12 mouse cellular contexts compared by ENCODE assay signal in the genomic region with DNA sequence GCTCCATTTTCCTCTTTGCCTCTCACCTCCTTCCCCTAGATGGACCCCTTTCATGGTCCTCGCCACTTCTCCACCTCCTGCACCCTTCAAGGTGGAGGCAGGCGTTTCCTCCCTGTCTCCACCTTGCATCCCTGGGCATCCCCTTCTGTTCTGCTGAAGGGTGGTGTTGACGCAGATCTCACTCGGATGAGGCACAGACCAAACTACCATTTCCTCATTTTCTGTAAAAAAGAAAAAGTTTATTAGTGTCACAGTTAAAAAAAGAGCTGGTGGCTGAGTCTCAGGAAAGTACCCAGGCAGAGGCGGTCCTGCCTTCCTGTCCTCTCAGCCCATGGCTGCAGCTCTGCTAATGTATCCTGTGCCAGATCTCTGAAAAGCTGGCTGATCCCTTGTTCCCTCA. TPM values are rescaled to one million over a fixed set of nuclear protein-coding genes. Genes with fewer than 3 reads are reported as not detected.
DNase-seq lines count a peak whose midpoint lies in the region; ATAC-seq lines count a peak whose summit lies in the region.
"Had no signal": no experiment of that assay in that cellular context is flagged by ENCODE, and none has a peak within 500 bp of the region (broad histone marks: within the 10 kb centered on the region; RNA-seq: fewer than 3 reads in every experiment).

No protein-coding gene starts in this region.

- no peak for ATAC-seq in heart, embryonic 11.5 days (replicated peaks; ENCODE audit: insufficient number of reproducible peaks, low FRiP score, low TSS enrichment)
- ATAC-seq in activated CD4-positive, CD25-positive, alpha-beta regulatory T cell, adult 4 months: peak; percentile 63
- no peak for ATAC-seq in liver, embryonic 12.5 days
- no peak for ATAC-seq in erythroid progenitor cell, adult 5-6 weeks (replicated peaks; ENCODE audit: low FRiP score, poor library complexity, severe bottlenecking)

- no peak overlapping the region for H3K27ac ChIP-seq in heart, embryonic 11.5 days (ENCODE audit: low read depth, low read length)
- peak overlapping the region; percentile 95 for H3K27ac ChIP-seq in liver, embryonic 12.5 days

- no peaks in the 10 kb centered on the region for H3K27me3 ChIP-seq in heart, embryonic 11.5 days (ENCODE audit: control insufficient read depth, insufficient read depth, low read length)
- H3K27me3 ChIP-seq in liver, embryonic 12.5 days (replicated peaks): no peaks in the 10 kb centered on the region

- no peaks in the 10 kb centered on the region for H3K36me3 ChIP-seq in heart, embryonic 11.5 days (ENCODE audit: control insufficient read depth, insufficient read depth, low read length)
- H3K36me3 ChIP-seq in liver, embryonic 12.5 days: peaks cover 56% of the 10 kb centered on the region

- DNase-seq in heart, postnatal 4 days: no peak
- DNase-seq in A20 (ENCODE audit: low read depth, low spot score): peak; percentile 89
- no peak for DNase-seq in right cerebral cortex, postnatal 36 days (ENCODE audit: low spot score in 2 of 2)
- no peak for DNase-seq in ovary, postnatal 36 days (ENCODE audit: low spot score)
- DNase-seq: adrenal gland, postnatal 10 days; heart, postnatal 10 days; kidney, adult 2 months; layer of hippocampus, adult 9-11 months had no signal

- WGBS in heart, embryonic 11.5 days (ENCODE audit: insufficient replicate concordance): 50% methylated on average over 5 of the region's 5 CpGs
- 49% methylated on average over 5 of the region's 5 CpGs for WGBS in liver, embryonic 12.5 days (ENCODE audit: insufficient replicate concordance)

- peak overlapping the region; percentile 59 for H3K9ac ChIP-seq in heart, embryonic 11.5 days (ENCODE audit: low read depth, low read length)
- H3K9ac ChIP-seq in liver, embryonic 12.5 days: peak overlapping the region; percentile 91

- peak overlapping the region; percentile 45 for H3K4me2 ChIP-seq in heart, embryonic 11.5 days
- H3K4me2 ChIP-seq in liver, embryonic 12.5 days: peak overlapping the region; percentile 84

- peak overlapping the region; percentile 30; the same call in 1 of the 2 replicates for H3K4me3 ChIP-seq in heart, embryonic 11.5 days (ENCODE audit: low read depth, low read length)
- H3K4me3 ChIP-seq in liver, embryonic 12.5 days: peak overlapping the region; percentile 81

- H3K4me1 ChIP-seq in heart, embryonic 11.5 days (ENCODE audit: control insufficient read depth, insufficient read depth, low read length): peaks cover 15% of the 10 kb centered on the region
- peaks cover 98% of the 10 kb centered on the region for H3K4me1 ChIP-seq in liver, embryonic 12.5 days

- no peaks in the 10 kb centered on the region for H3K9me3 ChIP-seq in heart, embryonic 11.5 days (replicated peaks; ENCODE audit: control insufficient read depth, low read length)
- no peaks in the 10 kb centered on the region for H3K9me3 ChIP-seq in liver, embryonic 12.5 days (replicated peaks)

RNA-seq across cellular contexts. Expression of a gene that starts 1.7 kb away (rescaled TPM):
- polyA plus RNA-seq in heart, embryonic 11.5 days (2014; fragmentation: Nextera tagmentation; extraction: Ambion mirVana): 3.2 and 3.9 TPM in 2 replicates
- not detected for total RNA-seq in heart, postnatal 4 days (2021)
- polyA plus RNA-seq in activated CD4-positive, CD25-positive, alpha-beta regulatory T cell, adult 4 months (2017; shearing (Covaris generic)): 1 to 10 TPM; 1.3 to 1.9 TPM
- polyA plus RNA-seq in liver, embryonic 12.5 days (2016; fragmentation: Nextera tagmentation; extraction: Ambion mirVana): 97.6 and 97.7 TPM in 2 replicates
- total RNA-seq in erythroid progenitor cell, adult 5-6 weeks (2015; ENCODE audit: low replicate concordance): 82.6 and 84.3 TPM in 2 replicates
- total RNA-seq in erythroid progenitor cell, adult 5-6 weeks (2017; ENCODE audit: low replicate concordance): 23.8 and 25.8 TPM in 2 replicates
- total RNA-seq: heart, postnatal 10 days had no signal

RNA-seq across cellular contexts. Expression of a gene that starts 10.3 kb away (rescaled TPM):
- 0.34 and 0.62 TPM in 2 replicates for polyA plus RNA-seq in heart, embryonic 11.5 days (2014; fragmentation: Nextera tagmentation; extraction: Ambion mirVana)
- total RNA-seq in heart, postnatal 4 days (2021): 1 to 10 TPM; 2.7 to 3.5 TPM
- 1 to 10 TPM; 3.8 to 5.6 TPM for polyA plus RNA-seq in activated CD4-positive, CD25-positive, alpha-beta regulatory T cell, adult 4 months (2017; shearing (Covaris generic))
- 0.23 and 0.27 TPM in 2 replicates for polyA plus RNA-seq in liver, embryonic 12.5 days (2016; fragmentation: Nextera tagmentation; extraction: Ambion mirVana)
- 72.1 and 80.7 TPM in 2 replicates for total RNA-seq in erythroid progenitor cell, adult 5-6 weeks (2015; ENCODE audit: low replicate concordance)
- 3.4 and 18.5 TPM in 2 replicates for total RNA-seq in erythroid progenitor cell, adult 5-6 weeks (2017; ENCODE audit: low replicate concordance)

RNA-seq across cellular contexts. Expression of a gene that starts 10.3 kb away (rescaled TPM):
- polyA plus RNA-seq in heart, embryonic 11.5 days (2014; fragmentation: Nextera tagmentation; extraction: Ambion mirVana): 78.7 and 79.2 TPM in 2 replicates
- 10 to 100 TPM; 81.2 to 85.1 TPM for total RNA-seq in heart, postnatal 4 days (2021)
- polyA plus RNA-seq in activated CD4-positive, CD25-positive, alpha-beta regulatory T cell, adult 4 months (2017; shearing (Covaris generic)): 100 to 1,000 TPM in 1 of 2 experiments, 10 to 100 TPM in 1; 76.0 to 131 TPM
- polyA plus RNA-seq in liver, embryonic 12.5 days (2016; fragmentation: Nextera tagmentation; extraction: Ambion mirVana): 61.5 and 66.4 TPM in 2 replicates
- total RNA-seq in erythroid progenitor cell, adult 5-6 weeks (2015; ENCODE audit: low replicate concordance): 65.4 and 86.5 TPM in 2 replicates
- 35.0 and 41.8 TPM in 2 replicates for total RNA-seq in erythroid progenitor cell, adult 5-6 weeks (2017; ENCODE audit: low replicate concordance)

RNA-seq across cellular contexts. Expression of a gene that starts 17.2 kb away (rescaled TPM):
- 23.8 and 26.2 TPM in 2 replicates for polyA plus RNA-seq in heart, embryonic 11.5 days (2014; fragmentation: Nextera tagmentation; extraction: Ambion mirVana)
- 10 to 100 TPM; 26.4 to 28.6 TPM for total RNA-seq in heart, postnatal 4 days (2021)
- polyA plus RNA-seq in activated CD4-positive, CD25-positive, alpha-beta regulatory T cell, adult 4 months (2017; shearing (Covaris generic)): 100 to 1,000 TPM in 1 of 2 experiments, 10 to 100 TPM in 1; 88.2 to 107 TPM
- polyA plus RNA-seq in liver, embryonic 12.5 days (2016; fragmentation: Nextera tagmentation; extraction: Ambion mirVana): 55.5 and 58.2 TPM in 2 replicates
- total RNA-seq in erythroid progenitor cell, adult 5-6 weeks (2015; ENCODE audit: low replicate concordance): 478 and 628 TPM in 2 replicates
- total RNA-seq in erythroid progenitor cell, adult 5-6 weeks (2017; ENCODE audit: low replicate concordance): 151 and 353 TPM in 2 replicates

RNA-seq across cellular contexts. Expression of a gene that starts 17.3 kb away (rescaled TPM):
- 4.4 and 4.5 TPM in 2 replicates for polyA plus RNA-seq in heart, embryonic 11.5 days (2014; fragmentation: Nextera tagmentation; extraction: Ambion mirVana)
- total RNA-seq in heart, postnatal 4 days (2021): 1 to 10 TPM; 3.1 to 3.3 TPM
- 10 to 100 TPM; 26.8 to 45.3 TPM for polyA plus RNA-seq in activated CD4-positive, CD25-positive, alpha-beta regulatory T cell, adult 4 months (2017; shearing (Covaris generic))
- 19.8 and 21.6 TPM in 2 replicates for polyA plus RNA-seq in liver, embryonic 12.5 days (2016; fragmentation: Nextera tagmentation; extraction: Ambion mirVana)
- 107 and 113 TPM in 2 replicates for total RNA-seq in erythroid progenitor cell, adult 5-6 weeks (2015; ENCODE audit: low replicate concordance)
- 60.6 and 72.4 TPM in 2 replicates for total RNA-seq in erythroid progenitor cell, adult 5-6 weeks (2017; ENCODE audit: low replicate concordance)

Comparison
In these comparisons a context has a peak if more than half of its experiments do, and no peak if none do; other contexts are left out.
1. RNA of a gene that starts 1.7 kb away (polyA plus RNA-seq): 97.6 to 97.7 TPM in liver, embryonic 12.5 days; 3.2 to 3.9 TPM in heart, embryonic 11.5 days and 1.3 to 1.9 TPM in activated CD4-positive, CD25-positive, alpha-beta regulatory T cell, adult 4 months; every median in the first group is over 10 times any median in the second.